Mouse (Mus musculus): ENCODE measurements around the gene Etv6. TPM values are rescaled to one million over a fixed set of nuclear protein-coding genes. Genes with fewer than 3 reads are reported as not detected.

The Etv6 gene
- total RNA-seq, 2 experiments from 2014 or later: 19.4 to 22.4 TPM

- no peak for DNase-seq (ENCODE audit: low spot score in 2 of 2)
These were observed 6.4 kb downstream of the Etv6 start for GRCm38 (mm10) chr6:134041916-134042315.

DNA sequence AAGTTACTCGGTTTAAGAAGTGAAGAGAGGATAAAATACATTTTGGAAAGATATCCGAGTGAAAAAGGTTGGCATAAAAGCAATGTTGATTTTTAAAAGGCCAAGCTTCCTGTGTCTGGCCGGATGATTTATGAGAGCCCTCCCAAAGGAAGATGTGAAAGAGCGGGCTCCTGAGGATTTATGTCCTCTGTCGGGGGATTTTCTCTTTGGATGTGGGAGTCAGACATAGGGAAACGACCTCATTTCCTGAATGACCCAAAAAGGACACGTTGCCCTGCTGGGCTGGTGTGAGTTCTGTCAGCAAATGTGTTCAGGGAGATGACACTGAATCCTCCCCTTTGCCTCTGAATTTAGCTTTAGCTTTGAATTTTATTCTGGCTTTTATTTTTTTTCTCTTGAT lies 8.0 kb downstream of the Etv6 start:
- DNase-seq (ENCODE audit: low spot score in 2 of 2): no peak

DNA sequence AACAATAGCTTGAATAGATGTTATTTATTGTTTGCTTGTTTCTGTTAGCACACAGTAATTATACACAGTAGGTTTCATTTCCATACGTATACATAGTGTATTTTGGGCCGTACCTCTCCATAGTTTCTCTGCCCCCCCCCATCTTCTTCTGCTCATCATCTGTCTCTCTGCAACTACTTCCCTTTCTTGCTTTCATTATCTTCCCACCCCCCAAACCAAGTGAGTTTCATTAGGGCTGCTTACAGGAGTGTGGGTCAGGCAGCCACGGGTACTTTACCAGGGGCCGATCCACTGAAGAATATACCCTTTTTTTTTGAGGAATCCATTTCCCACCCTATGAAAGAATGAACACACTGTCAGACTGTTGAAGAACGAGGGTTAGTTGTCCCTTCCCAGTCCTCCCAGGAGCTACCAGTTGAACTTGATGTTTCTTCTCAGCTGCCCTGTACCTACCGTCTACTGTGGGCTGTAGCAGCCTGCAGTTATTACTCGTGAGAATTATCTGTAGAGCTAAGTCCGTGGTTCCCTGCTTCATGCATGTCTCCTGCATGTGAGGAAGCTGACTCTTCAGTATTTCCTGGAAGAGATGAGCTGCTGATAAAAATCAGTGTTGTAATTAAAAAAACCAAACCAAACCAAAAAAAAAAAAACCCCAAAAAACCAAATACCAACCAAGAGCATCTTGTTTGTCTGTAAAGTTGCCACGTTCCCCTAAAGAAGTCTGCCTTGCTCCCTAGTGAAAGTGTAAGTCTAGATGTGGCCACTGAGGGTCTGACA lies 9.8 kb downstream of the Etv6 start:
- DNase-seq (ENCODE audit: low spot score in 2 of 2): no peak

- no peak for DNase-seq (ENCODE audit: low spot score in 2 of 2)
These were observed 10.6 kb downstream of the Etv6 start for GRCm38 (mm10) chr6:134046136-134046535.

DNA sequence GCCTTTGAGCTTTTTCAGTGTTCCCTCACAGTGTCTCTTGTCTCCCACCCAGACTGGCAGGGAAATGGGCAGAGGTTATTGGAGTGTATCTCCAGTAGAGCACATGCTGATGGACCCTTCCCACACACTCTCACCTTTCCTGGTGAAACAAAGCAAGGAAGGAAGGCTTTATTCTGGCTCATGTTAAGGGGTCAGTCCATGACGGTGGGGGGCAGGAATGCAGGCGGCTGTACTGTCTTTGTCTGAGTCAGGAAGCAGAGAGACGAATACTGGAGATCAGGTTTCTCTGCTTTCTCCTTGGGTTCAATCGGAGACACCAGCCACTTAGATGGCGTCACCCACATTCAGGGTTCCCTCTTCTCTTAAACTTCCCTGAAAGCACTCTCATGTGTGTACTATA lies 11.7 kb downstream of the Etv6 start:
- no peak for DNase-seq (ENCODE audit: low spot score in 2 of 2)

DNA sequence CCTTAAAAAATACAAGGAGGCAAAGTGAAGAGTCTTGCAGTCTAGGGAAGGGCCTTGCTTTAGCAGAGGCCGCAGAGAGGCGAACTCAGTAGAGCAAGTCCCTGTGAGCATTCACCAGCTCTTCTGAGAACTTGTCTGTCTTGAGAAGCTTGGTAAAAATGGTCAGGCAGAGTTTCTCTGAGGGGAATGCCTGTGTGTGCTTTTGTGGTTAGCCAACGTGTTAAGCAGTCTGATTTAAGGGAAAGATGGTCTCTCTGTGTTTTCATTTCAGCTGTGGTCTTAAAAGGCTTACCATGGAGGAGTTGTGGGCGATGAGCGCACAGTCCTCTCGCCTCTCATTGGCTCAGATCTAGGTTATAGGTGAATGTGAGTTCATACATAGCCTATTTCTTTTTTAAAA lies 12.5 kb downstream of the Etv6 start:
- no peak for DNase-seq (ENCODE audit: low spot score in 2 of 2)

DNA sequence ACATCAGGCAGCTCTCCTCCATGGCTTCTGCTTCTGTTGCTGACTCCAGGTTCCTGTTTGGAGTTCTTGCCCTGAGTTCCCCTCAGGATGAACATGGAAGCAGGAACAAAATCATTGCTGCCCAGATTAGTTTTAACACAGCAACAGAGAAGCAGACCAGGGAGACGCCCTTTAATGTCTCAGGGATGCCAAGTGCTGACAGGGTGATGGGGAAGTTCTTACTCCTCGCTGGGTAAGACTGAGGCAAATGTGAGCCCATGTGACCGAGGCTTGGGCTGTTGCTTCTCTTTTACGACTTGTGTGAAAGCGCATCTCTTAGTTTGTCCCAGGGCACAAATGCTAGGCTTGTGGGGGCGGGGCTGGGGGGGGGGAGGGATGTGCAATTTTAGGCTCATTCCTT lies 13.5 kb downstream of the Etv6 start:
- DNase-seq (ENCODE audit: low spot score in 2 of 2): no peak

- no peak for DNase-seq (ENCODE audit: low spot score in 2 of 2)
These were observed 15.0 kb downstream of the Etv6 start for GRCm38 (mm10) chr6:134050466-134050865.

- no peak for DNase-seq (ENCODE audit: low spot score in 2 of 2)
These were observed 16.4 kb downstream of the Etv6 start for GRCm38 (mm10) chr6:134051950-134052349.

DNA sequence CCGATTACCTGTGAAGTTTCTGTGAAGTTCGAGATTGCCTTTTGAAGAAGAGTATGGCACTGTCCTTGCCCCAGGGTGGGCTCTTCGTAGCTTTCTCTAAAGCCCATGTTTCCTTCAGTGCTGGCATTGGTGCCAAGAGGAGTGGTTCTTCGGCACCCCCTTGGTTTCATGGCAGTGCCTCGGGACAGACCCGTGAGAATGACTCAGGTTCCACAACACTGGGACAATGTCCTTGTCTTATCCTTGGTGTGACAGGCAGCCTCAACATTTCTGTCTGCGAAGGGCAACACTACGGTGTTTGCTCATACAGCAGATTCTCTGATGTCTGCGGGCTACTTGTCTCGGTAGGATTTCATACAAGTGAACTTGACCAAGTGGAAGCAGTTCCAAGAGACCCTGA lies 17.6 kb downstream of the Etv6 start:
- no peak for DNase-seq (ENCODE audit: low spot score in 2 of 2)

- DNase-seq (ENCODE audit: low spot score in 2 of 2): no peak
These were observed 18.1 kb downstream of the Etv6 start for GRCm38 (mm10) chr6:134053566-134053965.

DNA sequence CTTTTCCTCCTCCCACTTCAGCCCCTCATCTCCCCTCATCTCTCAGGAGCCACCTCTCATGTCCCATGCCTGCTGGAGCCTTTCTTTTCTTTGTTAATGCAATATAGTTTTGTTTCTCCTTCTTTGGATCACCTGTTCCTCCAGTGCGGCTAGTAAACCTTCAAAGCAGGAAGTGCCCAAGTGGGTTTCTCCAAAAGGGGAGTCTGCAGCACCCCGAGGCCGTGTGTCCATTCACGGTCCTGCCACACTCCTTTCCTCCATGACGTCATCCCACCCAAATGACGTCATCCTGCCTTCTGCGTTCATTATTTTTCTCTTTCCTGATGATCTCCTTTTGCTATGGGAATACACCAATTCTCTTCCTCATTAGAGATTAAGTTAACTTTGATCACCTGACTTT lies 20.1 kb downstream of the Etv6 start:
- DNase-seq (ENCODE audit: low spot score in 2 of 2): no peak

DNA sequence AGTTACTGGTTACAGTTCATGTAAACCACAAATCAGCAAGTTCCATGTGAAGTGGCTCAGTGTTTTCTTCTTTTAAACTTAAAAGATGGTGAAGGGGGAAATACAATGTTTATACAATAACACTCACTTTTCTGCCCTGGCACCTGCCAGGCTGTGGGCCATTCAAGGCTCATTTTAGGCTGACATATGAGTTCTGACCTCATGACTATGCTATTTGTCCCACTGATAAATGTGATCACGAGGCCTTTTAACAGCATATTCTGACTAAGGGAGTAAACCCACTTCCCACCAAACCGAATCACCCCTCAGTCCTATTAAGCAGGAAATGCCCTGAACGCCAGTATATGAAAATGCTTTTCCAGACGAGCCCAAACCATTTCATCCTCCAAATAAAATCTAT lies 23.0 kb downstream of the Etv6 start:
- no peak for DNase-seq (ENCODE audit: low spot score in 2 of 2)

DNA sequence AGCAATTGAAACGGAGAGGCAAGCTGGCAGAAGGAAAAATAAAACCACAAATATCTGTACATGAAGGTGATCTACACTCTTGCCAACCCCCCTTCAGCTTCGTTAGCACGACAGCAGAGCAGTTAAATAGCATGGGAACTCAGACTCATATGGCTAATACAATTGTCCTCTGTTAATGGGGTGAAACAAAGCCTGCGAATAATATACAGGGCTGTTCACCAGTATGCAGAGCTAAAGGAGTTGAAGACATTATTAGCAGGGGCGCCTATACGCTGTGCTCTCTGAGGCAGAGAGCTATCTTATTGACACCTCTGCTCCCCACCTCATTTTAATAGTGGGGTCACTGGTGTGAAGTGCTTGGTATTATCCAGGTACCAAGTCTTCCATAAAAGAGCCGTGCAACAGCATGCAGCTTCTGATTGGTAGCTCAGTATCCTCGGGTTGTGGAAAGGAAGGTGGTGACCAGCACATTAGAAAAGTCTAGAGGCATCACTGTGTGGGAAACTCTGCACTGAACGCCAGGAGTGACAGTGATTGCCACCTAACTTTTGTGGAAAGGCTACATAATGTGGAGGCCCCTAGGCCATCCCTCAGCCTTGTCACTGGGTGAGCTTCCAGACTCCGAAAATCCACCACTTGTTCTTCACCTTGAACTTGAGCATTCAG lies 23.5 kb downstream of the Etv6 start:
- DNase-seq (ENCODE audit: low spot score in 2 of 2): no peak

GRCm38 (mm10) chr6:134059552-134059891 lies 24.0 kb downstream of the Etv6 start:
- DNase-seq (ENCODE audit: low spot score in 2 of 2): no peak

- DNase-seq (ENCODE audit: low spot score in 2 of 2): no peak
These were observed 24.5 kb downstream of the Etv6 start for GRCm38 (mm10) chr6:134060036-134060435.

- no peak for DNase-seq (ENCODE audit: low spot score in 2 of 2)
These were observed 25.3 kb downstream of the Etv6 start for GRCm38 (mm10) chr6:134060811-134061210.

DNA sequence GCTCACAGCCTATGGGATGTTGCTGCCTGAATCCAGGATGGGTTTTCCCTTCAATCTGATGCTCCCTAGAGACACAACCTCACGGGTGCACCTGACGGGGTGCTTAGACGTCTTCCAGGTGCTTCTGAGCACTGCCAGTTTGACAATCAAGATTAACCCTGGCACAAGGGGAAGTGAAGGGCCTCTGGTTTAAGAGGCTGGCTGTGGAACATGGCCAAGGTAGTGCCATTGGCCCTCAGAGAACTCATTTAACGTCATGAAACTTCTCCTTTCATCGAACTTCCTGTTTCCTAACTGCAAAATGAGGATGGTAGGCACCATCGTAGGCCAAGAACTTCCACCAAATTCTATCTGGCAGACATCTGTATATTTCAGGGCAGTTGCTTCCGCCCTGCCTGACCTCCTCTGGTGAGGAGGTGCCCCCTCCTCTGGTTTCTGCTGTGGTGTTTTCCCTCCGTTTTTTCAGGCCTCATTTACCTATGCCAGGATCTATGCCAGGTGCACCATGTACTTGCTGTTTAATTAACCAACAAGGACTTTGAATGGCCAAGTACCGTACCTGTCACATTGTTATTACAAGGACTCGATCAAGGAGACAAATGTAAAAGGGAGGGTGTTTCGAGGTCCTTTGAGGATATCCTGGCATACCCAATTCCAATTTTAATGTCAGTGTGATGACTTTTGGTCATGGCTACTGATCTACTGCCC lies 29.7 kb downstream of the Etv6 start:
- no peak for DNase-seq (ENCODE audit: low spot score in 2 of 2)

- no peak for DNase-seq (ENCODE audit: low spot score in 2 of 2)
These were observed 30.6 kb downstream of the Etv6 start for GRCm38 (mm10) chr6:134066112-134066511.

GRCm38 (mm10) chr6:134066996-134067395 lies 31.5 kb downstream of the Etv6 start:
- no peak for DNase-seq (ENCODE audit: low spot score in 2 of 2)

DNA sequence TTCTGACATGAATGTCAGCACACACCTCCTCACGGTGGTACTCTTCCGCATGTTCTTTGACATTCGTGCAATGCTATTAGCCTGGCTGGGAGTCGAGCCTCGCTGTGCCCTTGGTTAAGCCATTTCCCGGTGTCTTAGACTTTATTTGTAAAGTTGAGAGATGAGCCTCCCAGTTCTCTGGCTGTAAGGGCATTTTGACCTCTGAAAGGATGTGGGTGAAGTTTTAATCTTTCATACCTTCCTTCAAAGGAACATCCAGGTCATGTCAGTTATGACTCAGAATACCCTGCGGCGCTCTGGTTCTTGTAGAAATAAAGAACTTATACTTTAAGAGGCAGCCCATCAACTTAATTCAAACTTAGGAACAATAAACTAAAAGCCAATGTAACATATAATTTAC lies 32.0 kb downstream of the Etv6 start:
- DNase-seq (ENCODE audit: low spot score in 2 of 2): no peak

GRCm38 (mm10) chr6:134072439-134072838 lies 36.9 kb downstream of the Etv6 start:
- DNase-seq (ENCODE audit: low spot score in 2 of 2): no peak
